Mouse (Mus musculus): ENCODE measurements around the gene Nedd9. TPM values are rescaled to one million over a fixed set of nuclear protein-coding genes. Genes with fewer than 3 reads are reported as not detected.

The Nedd9 gene
- polyA plus RNA-seq, 1 experiment, result not detected

GRCm38 (mm10) chr13:41450821-41451220, 36.3 kb downstream of the Nedd9 start:
- H3K27ac ChIP-seq (ENCODE audit: insufficient read depth, low read depth, low read length), result no peak overlapping the region
- H3K4me3 ChIP-seq (ENCODE audit: insufficient read depth, low read depth, low read length), result no peak overlapping the region
- 87% methylated on average over 6 of the region's 6 CpGs for WGBS
- H3K4me1 ChIP-seq (ENCODE audit: control insufficient read depth, insufficient read depth, low read length), result peaks cover 2% of the 10 kb centered on the region; the same call in 1 of the 2 replicates
- TF ChIP-seq CTCF (IDR thresholded peaks at IDR 0.05; ENCODE audit: insufficient read depth, low read depth, low read length) (no peak), POLR2A (IDR thresholded peaks at IDR 0.05; ENCODE audit: insufficient read depth, low read depth, low read length) (no peak)

GRCm38 (mm10) chr13:41449211-41449610, 38.0 kb downstream of the Nedd9 start:
- WGBS, result 95% methylated on average over 2 of the region's 2 CpGs
- no peak overlapping the region for H3K27ac ChIP-seq (ENCODE audit: insufficient read depth, low read depth, low read length)
- no peak overlapping the region for H3K4me3 ChIP-seq (ENCODE audit: insufficient read depth, low read depth, low read length)
- TF ChIP-seq POLR2A (IDR thresholded peaks at IDR 0.05; ENCODE audit: insufficient read depth, low read depth, low read length) (no peak), CTCF (IDR thresholded peaks at IDR 0.05; ENCODE audit: insufficient read depth, low read depth, low read length) (no peak)
- peaks cover 2% of the 10 kb centered on the region; the same call in 1 of the 2 replicates for H3K4me1 ChIP-seq (ENCODE audit: control insufficient read depth, insufficient read depth, low read length)

- no peak for TF ChIP-seq CTCF (IDR thresholded peaks at IDR 0.05; ENCODE audit: insufficient read depth, low read depth, low read length)
- TF ChIP-seq POLR2A (IDR thresholded peaks at IDR 0.05; ENCODE audit: insufficient read depth, low read depth, low read length), result no peak
- WGBS, result 77% methylated on average over 6 of the region's 6 CpGs
- no peak overlapping the region for H3K27ac ChIP-seq (ENCODE audit: insufficient read depth, low read depth, low read length)
- no peak overlapping the region for H3K4me3 ChIP-seq (ENCODE audit: insufficient read depth, low read depth, low read length)
- no peaks in the 10 kb centered on the region for H3K4me1 ChIP-seq (ENCODE audit: control insufficient read depth, insufficient read depth, low read length)
Observed at GRCm38 (mm10) chr13:41447209-41447608, 40.0 kb downstream of the Nedd9 start.

- no peaks in the 10 kb centered on the region for H3K4me1 ChIP-seq (ENCODE audit: control insufficient read depth, insufficient read depth, low read length)
- 93% methylated on average over 1 of the region's 1 CpGs for WGBS
- TF ChIP-seq POLR2A (IDR thresholded peaks at IDR 0.05; ENCODE audit: insufficient read depth, low read depth, low read length), result no peak
- TF ChIP-seq CTCF (IDR thresholded peaks at IDR 0.05; ENCODE audit: insufficient read depth, low read depth, low read length), result no peak
Observed at GRCm38 (mm10) chr13:41446591-41446990, 40.6 kb downstream of the Nedd9 start.

GRCm38 (mm10) chr13:41445067-41445808, 41.9 kb downstream of the Nedd9 start:
- TF ChIP-seq CTCF (IDR thresholded peaks at IDR 0.05; ENCODE audit: insufficient read depth, low read depth, low read length) (no peak), POLR2A (IDR thresholded peaks at IDR 0.05; ENCODE audit: insufficient read depth, low read depth, low read length) (no peak)
- Histone ChIP-seq H3K4me3 (ENCODE audit: insufficient read depth, low read depth, low read length) (no peak overlapping the region), H3K27ac (ENCODE audit: insufficient read depth, low read depth, low read length) (no peak overlapping the region), H3K4me1 (ENCODE audit: control insufficient read depth, insufficient read depth, low read length) (no peaks in the 10 kb centered on the region)
- WGBS, result 76% methylated on average over 3 of the region's 3 CpGs

More at GRCm38 (mm10) chr13:41446591-41446990, 40.6 kb downstream of the Nedd9 start:
- Histone ChIP-seq H3K4me3 (ENCODE audit: insufficient read depth, low read depth, low read length) (no peak overlapping the region), H3K27ac (ENCODE audit: insufficient read depth, low read depth, low read length) (no peak overlapping the region)

- TF ChIP-seq CTCF (IDR thresholded peaks at IDR 0.05; ENCODE audit: insufficient read depth, low read depth, low read length), result no peak
- TF ChIP-seq POLR2A (IDR thresholded peaks at IDR 0.05; ENCODE audit: insufficient read depth, low read depth, low read length), result no peak
- Histone ChIP-seq H3K4me1 (ENCODE audit: control insufficient read depth, insufficient read depth, low read length) (no peaks in the 10 kb centered on the region), H3K27ac (ENCODE audit: insufficient read depth, low read depth, low read length) (no peak overlapping the region), H3K4me3 (ENCODE audit: insufficient read depth, low read depth, low read length) (no peak overlapping the region)
- 97% methylated on average over 6 of the region's 6 CpGs for WGBS
Observed at GRCm38 (mm10) chr13:41444230-41444629, 42.9 kb downstream of the Nedd9 start.

- Histone ChIP-seq H3K4me3 (ENCODE audit: insufficient read depth, low read depth, low read length) (no peak overlapping the region), H3K27ac (ENCODE audit: insufficient read depth, low read depth, low read length) (no peak overlapping the region), H3K4me1 (ENCODE audit: control insufficient read depth, insufficient read depth, low read length) (no peaks in the 10 kb centered on the region)
- TF ChIP-seq CTCF (IDR thresholded peaks at IDR 0.05; ENCODE audit: insufficient read depth, low read depth, low read length) (no peak), POLR2A (IDR thresholded peaks at IDR 0.05; ENCODE audit: insufficient read depth, low read depth, low read length) (no peak)
- WGBS, result 69% methylated on average over 4 of the region's 4 CpGs
Observed at GRCm38 (mm10) chr13:41442145-41442544, 45.0 kb downstream of the Nedd9 start.

GRCm38 (mm10) chr13:41440205-41440604, 47.0 kb downstream of the Nedd9 start:
- H3K4me1 ChIP-seq (ENCODE audit: control insufficient read depth, insufficient read depth, low read length), result no peaks in the 10 kb centered on the region
- no peak overlapping the region for H3K27ac ChIP-seq (ENCODE audit: insufficient read depth, low read depth, low read length)
- TF ChIP-seq CTCF (IDR thresholded peaks at IDR 0.05; ENCODE audit: insufficient read depth, low read depth, low read length), result no peak
- no peak for TF ChIP-seq POLR2A (IDR thresholded peaks at IDR 0.05; ENCODE audit: insufficient read depth, low read depth, low read length)
- no peak overlapping the region for H3K4me3 ChIP-seq (ENCODE audit: insufficient read depth, low read depth, low read length)
- WGBS, result 85% methylated on average over 1 of the region's 1 CpGs

- H3K27ac ChIP-seq (ENCODE audit: insufficient read depth, low read depth, low read length), result no peak overlapping the region
- TF ChIP-seq POLR2A (IDR thresholded peaks at IDR 0.05; ENCODE audit: insufficient read depth, low read depth, low read length) (no peak), CTCF (IDR thresholded peaks at IDR 0.05; ENCODE audit: insufficient read depth, low read depth, low read length) (no peak)
- WGBS, result 94% methylated on average over 2 of the region's 2 CpGs
- no peaks in the 10 kb centered on the region for H3K4me1 ChIP-seq (ENCODE audit: control insufficient read depth, insufficient read depth, low read length)
- no peak overlapping the region for H3K4me3 ChIP-seq (ENCODE audit: insufficient read depth, low read depth, low read length)
Observed at GRCm38 (mm10) chr13:41437390-41437789, 49.8 kb downstream of the Nedd9 start.

Measured in olfactory bulb, adult 2 months (tissue).